Mouse (Mus musculus): ENCODE data around the gene Setd5.
A peak's percentile ranks its signal among the peaks of the same experiment; 100 is the strongest.

Setd5 gene

DNA sequence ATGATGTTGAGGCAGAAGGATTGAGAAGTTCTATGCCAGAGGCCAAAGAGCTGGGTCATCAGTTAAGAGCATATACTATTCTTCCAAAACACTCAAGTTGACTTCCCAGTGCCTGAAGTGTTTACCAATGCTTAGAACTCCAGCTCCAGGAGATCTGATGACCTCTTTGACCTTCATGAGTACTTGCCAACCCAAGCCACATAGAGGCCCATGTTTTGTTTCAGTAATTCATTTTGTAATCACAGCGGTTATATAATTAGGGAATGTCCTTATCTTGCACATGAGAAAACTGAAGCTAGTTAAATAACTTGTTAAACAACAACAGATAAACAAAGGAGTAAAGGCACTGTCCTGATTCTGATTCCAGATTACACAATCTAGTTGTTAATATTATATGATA lies 67.6 kb downstream of the Setd5 start:
- no peak for DNase-seq

DNA sequence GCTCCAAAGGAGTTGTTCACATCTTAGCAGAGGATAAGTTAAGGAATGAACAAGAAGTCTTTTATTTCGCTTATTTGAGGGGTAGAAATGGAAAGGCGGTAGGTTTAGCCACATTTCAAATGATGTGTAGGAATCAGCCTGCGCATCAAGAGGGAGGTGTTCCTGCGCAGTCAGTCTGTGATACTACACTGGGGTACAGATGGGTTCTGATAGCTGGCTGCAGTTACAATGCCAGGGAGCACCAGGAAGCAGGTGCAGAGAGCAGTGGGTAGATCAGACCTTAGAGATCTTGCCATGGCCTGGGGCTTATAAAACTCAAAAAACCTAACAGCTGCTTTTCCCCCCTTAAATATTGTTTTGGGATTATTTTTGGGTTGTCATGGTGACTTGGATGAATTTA lies 68.1 kb downstream of the Setd5 start:
- no peak for DNase-seq

DNA sequence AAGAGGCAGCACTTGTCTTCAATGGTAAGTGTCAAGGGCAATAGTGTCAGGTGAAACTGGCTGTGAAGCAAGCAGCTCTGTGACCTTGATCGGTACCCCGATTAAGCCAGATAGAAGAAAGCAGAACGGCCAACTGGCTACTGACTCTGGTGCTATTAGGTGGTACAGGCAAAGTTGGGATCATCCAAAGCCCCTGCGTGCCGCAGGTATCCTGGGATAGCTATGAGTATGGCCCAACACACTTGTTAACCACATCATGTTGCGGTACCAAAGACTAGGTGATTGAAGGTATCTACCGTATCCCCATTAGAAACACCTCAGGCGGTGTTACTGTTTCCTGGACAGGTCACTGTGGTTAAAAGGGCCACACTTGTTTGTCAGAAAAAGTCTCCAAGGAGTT lies 76.9 kb downstream of the Setd5 start:
- DNase-seq, result no peak

DNA sequence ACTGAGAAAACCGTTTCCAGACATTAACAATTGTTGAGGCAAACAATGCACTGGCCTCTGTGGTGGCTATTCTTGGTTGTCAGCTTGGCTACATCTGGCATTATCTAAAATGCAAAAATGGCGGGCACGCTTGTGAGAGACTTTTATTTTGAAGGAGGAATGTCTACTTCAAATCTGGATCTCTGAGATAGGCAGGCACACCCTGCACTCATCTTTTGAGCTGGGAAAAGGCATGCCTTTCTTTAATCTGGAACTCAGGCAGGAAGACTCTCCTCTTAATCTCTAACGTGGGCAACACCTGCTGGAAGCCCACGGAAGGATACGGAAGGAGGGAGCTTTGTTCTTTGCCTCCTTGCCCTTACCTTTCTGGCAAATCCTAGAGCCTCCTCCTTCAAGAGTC lies 77.7 kb downstream of the Setd5 start:
- DNase-seq, result no peak

DNA sequence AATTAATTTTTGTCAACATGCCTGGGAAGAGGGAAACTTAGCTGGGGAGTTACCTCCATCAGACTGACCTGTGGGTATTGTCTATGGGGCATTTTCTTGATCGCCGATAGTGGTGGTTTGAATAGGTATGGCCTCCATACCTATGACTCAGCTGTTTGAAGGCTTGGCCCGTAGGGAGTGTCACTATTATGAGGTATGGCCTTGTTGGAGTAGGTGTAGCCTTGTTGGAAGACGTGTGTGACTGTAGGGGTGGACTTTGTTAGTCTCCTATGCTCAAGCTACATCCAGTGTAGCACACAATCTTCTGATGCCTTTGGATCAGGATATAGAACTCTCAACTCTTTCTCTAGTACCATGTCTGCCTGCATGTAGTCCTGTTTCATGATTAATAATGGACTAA lies 78.9 kb downstream of the Setd5 start:
- no peak for DNase-seq

DNA sequence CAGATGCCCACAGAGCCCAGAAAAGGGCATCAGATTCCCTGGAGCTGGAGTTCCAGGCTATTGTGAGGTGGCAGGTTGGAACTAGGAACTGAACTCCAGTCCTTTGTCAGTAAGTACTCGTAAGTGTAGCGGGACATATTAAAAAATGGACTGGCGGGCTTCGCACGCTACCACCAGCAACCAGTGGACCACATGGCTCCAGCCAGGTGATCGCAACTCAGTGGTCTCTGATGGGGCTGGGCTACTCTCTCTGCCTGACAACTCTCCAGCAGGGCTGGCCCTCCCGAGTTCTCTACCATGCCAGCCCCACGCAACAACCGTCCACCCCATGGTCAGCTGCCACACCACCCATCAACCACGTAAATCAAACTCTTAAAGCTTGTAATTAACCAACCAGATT lies 82.9 kb downstream of the Setd5 start:
- no peak for DNase-seq

DNA sequence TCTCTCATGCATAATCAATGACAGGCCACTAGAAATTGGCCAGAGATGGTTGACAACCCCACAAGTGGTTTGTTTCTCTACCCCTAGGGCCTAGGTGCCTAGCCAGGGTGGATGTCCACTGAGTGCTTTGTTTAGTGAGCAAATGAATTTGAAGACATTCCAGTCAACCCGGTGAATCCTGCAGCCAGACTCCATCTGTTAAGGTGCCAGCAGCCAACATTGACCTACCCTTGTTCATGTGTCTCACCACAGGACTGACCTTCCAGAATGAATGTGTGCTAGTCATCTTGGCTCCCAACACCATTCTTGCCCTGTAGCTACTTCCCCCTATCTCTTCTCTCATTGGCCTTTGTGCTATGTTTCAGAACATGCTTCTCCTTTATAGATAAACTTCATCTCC lies 84.8 kb downstream of the Setd5 start:
- peak; percentile 76 for DNase-seq

DNA sequence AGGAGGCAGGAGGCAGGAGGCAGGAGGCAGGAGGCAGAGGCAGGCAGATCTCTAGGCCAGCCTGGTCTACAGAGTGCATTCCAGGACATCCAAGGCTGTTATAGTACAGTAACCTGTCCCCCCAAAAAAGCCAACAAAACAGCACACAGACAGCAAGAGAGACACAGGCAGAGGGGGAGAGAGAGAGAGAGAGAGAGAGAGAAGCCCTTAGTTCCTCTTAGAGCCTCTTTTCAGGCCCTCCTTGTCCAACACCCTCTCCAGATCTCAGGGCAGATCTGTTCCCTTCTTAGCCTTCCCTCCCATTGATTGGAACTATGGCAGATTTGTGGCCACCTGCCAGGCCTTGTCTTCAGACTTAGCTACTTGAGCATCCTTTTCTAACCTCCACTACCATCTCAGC lies 86.3 kb downstream of the Setd5 start:
- DNase-seq, result no peak

DNA sequence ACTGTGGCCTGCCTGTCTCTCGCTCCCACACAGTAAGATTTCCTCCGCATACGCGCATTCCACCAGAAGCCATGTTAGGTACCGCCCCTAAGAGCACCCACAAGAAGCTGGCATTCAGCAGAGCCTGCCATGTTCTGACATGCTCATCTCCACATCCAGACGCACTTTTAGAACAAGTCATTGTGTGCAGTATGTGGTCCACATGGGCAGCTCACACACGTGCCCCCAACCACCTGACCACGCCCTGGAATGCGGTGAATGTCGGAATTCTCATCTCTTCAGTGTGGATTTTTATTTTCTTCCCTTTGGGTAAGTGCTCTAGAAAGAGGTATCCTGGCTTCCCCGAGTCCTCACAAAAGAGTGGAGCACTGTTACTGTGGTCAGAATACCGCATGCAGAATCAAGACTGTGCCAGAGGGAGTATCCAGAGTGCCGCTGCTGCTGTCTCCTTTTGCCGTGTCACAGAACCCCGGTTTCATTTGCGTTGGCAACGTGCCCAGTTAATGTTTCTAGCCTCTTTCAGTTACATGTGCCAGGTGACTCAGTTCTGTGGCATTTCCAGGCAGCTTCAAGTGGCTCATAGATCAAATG lies 89.6 kb downstream of the Setd5 start:
- peak; percentile 56 for DNase-seq

DNA sequence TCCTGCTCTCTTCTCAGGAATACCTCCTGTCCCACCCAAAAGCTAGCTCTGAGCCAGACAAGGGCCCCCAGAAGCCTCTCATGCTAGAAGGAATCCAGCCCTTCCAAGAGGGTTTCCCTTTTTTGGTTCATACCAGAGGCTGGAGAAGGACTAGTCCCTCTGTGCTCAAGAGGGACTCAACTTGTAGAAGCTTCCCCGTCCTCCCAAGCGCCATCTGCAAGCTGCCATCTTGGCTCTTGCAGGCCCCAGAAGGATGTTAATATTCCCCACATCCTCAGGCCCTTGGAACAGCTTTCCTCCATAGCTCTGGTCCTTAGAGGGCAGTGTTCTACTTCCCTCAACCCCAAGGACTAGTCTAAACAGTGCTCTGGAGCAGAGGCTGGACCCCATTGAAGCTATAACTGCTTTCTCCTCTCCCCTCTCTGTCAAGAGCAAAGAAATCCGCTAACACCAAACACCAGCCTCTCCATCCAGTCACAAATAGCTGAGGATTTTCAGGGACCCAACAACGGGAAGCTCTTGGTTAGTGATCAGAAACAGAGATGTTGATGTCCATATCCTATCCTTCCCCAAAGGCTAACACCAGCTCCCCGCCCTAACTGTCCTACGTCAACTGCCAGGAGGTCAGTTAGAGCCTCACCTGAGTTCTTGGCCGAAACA lies 91.3 kb downstream of the Setd5 start:
- DNase-seq, result no peak

DNA sequence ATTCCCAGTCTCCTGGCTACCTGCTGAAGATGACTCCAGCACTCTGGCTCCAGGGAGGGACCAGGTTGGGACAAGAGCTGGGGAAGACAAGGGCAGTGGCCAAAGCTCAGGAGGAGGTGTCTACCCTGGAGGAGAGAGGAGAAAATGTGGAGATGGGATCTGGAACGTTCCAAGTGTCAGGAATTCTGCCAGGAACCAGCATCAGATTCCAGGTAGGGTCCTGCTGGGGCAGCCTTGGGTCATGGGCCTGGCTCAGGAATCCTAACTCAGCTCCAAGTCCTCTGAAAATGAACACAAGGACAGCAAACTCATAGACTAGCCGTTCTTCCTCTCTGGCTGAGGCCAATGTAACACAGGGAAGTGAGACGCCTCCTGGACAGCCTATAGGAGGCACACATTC lies 92.7 kb downstream of the Setd5 start:
- no peak for DNase-seq

DNA sequence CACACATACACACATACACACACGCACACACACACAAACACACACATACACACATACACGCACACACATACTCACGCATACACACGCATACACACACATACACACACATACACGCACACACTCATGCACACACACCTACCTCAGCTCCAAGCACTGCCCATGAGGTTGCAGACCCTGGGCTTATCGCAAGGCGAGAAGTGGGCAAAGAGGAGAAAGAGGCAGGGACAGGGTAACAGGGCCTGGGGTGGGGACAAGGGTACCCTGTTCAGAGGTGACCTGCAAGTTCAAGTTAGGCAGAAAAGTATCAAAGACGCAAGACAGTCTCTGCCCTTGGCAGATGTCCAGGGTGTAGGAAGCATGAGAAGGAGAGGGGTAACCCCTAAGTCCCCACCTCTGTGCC lies 93.5 kb downstream of the Setd5 start:
- DNase-seq, result no peak

DNA sequence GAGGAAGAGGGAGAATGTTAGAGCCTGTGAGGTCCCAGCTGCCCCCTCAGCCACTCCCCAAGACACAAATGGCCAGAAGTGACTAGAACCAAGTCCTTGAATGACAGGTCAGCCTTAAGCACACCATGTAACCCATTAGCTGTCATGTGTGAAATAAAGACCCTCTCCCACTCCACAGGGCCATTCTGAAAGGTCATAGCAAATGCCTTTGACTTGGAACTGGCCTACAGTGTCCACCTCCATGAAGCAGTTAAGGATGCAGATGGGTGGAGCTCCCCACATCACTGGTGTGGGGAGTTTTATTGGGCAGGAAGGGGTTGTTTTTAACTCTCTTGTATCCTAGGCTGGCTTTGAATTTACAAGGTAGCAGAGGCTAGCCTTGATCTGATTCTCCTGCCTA lies 94.8 kb downstream of the Setd5 start:
- DNase-seq, result no peak

DNA sequence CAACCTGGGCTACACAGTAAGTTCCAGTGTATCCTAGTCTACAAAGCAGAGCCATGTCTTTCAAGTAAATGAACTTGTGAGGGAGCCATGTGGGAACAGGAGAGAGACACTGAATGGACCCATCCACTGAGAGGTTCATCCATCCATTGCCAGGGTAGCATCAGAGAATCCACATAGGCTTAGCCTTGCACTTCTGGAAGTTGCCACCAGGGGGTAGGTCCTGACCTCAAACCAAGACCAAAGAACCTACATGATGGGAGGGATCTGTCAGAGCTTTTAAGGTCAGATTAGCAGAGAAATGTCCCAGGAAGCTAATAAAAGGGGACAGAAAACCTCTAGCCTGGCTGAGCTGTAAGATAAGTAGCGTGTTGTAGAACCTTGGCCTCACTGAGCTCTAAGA lies 95.4 kb downstream of the Setd5 start:
- peak; percentile 46 for DNase-seq

DNA sequence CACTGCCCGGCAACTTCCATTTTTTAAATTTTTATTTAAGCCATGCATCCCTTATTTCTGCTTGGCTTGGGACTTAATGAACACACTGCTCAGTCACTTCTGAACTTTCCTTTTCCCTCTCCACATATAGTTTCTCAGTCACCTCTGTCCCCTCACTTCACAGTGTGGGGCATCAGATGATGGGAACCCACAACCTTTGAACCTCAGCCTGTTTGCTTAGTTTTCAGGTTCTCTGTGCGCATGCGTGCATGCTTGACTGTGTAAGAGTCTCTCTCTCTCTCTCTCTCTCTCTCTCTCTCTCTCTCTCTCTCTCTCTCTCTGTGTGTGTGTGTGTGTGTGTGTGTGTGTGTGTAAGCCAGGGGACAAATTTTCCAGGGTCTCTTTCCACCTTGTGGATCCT lies 98.3 kb downstream of the Setd5 start:
- DNase-seq, result no peak

DNA sequence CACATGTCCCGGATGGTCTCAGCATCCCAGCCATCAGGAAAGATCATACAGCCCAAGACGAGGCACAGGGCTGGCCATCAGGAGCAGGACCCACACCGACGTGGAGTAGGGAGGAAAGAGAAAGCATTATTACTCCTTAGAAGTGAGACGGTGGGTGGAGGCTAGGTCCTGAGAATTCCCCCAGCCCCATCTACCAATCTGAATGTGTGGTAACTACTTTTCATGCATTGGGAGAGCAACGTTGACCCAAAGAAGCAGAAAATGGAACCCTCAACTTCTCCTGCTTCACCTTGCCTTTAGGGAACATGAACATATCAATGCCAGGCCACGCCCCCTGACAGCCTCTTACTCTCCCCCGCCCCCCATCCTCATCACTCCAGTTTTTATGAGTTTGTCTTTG lies 99.4 kb downstream of the Setd5 start:
- no peak for DNase-seq

DNA sequence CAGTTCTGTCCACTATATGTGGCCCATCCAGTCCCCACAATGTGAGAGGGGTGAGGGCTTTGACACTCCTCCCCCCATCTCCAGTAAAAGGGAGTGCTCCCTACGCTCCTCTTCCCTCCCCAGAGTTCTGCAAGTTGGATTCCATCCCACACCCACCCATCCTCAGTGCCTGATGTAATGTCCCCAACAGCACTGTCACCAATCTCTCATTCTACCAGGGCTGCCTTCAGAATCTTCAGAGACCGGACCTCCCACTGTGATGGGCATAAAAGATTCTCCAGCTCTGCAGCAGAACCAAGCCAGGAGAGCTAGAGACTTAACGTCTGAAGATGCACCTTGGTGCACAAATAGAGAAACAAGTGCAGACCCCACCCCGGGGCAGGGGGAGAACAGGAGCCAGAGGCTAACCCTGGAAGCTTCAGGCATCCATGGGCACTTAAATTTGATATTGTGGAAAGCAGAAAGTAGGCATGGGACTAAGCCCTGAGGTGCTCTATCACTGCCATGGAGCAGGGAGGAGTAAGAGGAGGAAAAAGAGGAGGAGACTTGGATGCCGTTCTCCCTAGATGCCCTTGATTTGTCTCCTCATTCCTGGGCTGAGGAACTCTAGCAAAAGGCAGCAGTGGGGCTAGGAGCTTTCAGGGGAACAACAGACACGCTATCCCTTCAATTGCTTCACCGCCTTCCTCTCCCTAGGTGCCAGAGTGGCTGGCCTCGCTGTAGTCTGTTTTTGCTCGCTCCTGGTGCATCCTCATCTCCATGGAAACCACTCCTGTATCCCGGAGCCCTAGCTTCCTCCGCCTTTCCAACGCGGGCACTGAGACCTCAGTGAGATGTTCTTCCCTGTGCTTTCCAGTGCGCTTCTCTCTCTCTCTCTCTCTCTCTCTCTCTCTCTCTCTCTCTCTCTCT lies 101.4 kb downstream of the Setd5 start:
- DNase-seq, result no peak

DNA sequence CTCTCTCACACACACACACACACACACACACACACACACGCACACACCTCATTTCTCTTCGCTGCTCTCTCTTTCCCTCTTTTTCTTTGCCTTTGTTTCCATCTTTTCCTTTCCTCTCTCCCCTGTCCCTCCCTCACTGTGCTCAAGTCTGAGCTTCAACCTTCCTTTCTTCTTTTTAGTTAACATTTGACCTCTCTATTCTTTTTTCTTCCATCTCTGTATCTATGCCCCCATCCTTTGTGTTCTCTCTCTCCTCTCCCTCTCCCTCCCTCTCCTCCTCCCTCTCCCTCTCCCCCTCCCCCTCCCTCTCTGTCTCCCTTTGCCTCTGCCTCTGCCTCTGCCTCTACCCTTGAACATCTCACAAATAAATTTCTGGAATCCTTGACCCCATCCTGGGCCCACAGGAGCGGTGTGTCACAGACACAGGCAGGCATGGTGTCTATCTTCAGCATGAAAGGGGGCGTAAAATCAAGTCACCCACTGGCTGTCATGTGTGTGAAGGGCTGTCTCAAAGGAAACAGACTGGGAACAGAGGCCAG lies 102.1 kb downstream of the Setd5 start:
- no peak for DNase-seq

DNA sequence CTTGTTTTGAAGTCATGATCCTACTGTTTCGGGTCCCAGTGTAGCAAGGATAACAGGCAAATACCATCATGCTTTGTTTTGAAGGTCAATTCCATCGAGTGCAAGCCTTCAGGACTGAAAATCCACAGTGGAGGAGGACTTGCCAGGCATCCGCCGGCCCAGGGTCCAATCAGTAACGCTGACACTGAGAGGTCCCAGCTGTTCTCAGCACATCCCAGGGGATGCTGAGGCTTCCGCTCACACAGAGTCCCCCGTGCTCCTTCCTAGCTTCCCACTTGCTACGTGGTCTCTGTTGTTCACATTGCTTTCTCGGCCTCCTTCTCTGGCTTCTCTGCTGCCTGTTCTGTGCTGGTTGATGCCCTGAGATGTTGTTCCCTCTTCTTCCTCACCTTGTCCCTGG lies 107.0 kb downstream of the Setd5 start:
- DNase-seq, result no peak

DNA sequence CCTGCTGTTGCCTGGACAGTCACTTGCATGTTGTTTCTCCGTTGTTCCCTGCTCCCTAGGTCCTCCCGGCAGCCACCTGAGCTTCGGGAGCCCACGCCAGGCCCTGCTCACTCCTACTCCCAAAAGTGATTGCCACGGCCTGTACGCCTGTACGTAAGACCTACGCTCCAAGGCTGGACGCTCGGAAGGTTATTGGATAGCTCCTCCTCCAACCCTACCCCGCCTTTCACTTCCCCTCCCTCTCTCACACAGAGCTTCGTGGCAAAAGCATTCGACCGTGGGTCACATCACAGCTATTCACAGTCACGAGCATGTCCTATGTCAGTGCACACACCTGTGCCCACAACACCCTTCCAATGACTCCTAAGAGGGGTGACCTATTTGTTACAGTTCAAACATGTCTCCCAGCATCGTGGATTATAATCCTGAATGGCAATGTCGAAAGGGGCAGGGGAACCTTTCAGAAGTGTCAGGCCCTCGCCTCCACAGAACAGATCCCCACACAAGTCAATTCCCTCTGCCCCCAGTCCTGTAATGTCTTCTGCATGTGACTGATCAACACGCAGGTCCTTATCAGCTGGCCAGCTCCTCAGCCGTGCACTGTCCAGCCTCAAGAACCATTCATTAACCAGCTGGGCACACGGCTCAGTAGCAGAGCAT lies 107.8 kb downstream of the Setd5 start:
- DNase-seq, result no peak

DNA sequence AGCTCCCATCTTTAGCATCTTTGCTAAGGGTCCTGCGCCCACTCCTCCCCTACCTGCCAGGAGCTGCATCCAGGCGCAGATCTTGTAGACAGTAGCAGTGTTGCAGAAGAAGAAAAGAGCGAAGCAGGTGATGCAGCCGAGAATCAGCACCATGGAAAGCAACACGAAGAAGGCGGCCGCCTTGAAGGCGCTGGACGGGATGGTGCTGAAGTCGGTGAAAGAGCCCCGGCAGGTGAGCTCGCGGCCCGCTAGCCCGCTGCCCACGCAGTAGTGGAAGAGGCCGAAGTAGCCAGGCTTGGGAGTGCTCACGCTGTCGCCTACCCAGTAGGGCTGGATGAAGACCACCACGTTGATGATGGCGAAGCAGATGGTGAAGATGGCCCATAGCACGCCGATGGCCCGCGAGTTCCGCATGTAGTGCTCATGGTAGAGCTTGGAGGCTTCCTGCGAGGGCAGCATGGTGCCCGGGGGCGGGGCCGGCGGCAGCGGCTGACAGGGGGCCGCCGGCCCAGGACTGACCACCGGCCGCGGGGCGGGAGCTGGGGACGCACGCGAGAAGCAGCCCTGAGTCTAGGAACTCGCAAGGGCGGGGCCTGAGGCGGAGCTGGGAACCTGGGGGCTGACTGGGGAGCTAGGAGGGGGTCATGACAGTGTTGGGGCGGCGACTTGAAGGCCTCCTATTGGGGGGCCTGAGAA lies 116.7 kb downstream of the Setd5 start:
- peak; percentile 49 for DNase-seq

DNA sequence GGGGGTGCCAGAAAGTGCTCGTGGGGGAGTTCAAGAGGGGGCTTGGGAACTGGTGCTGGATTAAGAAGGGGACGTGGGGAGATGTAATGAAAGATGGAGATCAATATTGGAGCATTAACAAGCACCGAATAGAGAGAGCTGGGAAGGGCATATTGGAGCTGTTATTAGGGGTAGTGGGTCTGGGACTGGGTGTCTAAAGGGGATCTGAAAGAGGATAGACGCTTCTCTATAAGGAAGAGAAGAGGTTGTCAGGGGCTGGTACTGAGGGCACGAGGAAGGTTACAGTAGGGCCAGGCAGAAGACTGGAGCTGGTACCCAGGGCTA lies 117.3 kb downstream of the Setd5 start:
- DNase-seq, result no peak
